In the genomic region with DNA sequence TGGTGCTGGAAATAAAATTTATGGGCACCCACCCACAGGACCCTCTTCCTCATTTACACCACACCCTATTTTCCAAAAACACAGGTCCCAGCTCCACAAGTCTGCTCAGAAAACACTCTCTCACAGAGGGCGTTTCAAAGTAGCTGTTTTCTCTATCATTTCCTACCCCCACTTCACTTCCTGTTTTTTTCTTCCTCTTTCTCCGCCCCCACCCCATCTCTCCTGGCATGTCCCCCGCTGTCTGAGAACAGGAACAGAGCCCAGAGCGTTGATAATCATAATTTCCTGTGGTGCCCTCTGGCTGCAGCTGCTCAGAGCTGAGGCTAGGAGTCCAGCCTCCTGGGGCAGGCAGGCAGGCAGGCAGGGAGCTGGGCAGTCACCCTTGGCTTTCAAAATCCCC, we compare ENCODE assay signal across 8 mouse cellular contexts. TPM values are rescaled to one million over a fixed set of nuclear protein-coding genes. Genes with fewer than 3 reads are reported as not detected.
DNase-seq lines count a peak whose midpoint lies in the region; ATAC-seq and TF ChIP-seq lines count a peak whose summit lies in the region.

No protein-coding gene starts in this region.

- no peak overlapping the region for H3K4me3 ChIP-seq in midbrain, embryonic 16.5 days (ENCODE audit: low read depth, low read length)
- H3K4me3 ChIP-seq in midbrain, embryonic 13.5 days (replicated peaks) = no peak overlapping the region
- H3K4me3 ChIP-seq in limb, embryonic 14.5 days (replicated peaks; ENCODE audit: low read length) = no peak overlapping the region
- no peak overlapping the region for H3K4me3 ChIP-seq in cerebellum, adult 2 months (replicated peaks; ENCODE audit: insufficient read depth, low read depth, low read length)

- no peak overlapping the region for H3K4me2 ChIP-seq in midbrain, embryonic 16.5 days (ENCODE audit: low read length)
- no peak overlapping the region for H3K4me2 ChIP-seq in midbrain, embryonic 13.5 days (replicated peaks)
- no peak overlapping the region for H3K4me2 ChIP-seq in limb, embryonic 14.5 days (replicated peaks; ENCODE audit: low read depth, low read length, severe bottlenecking)

- WGBS in midbrain, embryonic 16.5 days = 58% methylated on average over 4 of the region's 4 CpGs
- WGBS in midbrain, embryonic 13.5 days = 72% methylated on average over 4 of the region's 4 CpGs
- WGBS in limb, embryonic 14.5 days = 29% methylated on average over 4 of the region's 4 CpGs
- 40% methylated on average over 4 of the region's 4 CpGs for WGBS in cerebellum, adult 2 months

- TF ChIP-seq POLR2A in limb, embryonic 14.5 days (IDR thresholded peaks at IDR 0.05; ENCODE audit: borderline replicate concordance, extremely low read depth, insufficient read depth, insufficient read length) = no peak
- no peak for TF ChIP-seq POLR2A in cerebellum, adult 2 months (IDR thresholded peaks at IDR 0.05; ENCODE audit: borderline replicate concordance, insufficient read depth, low read length)

- no peaks in the 10 kb centered on the region for H3K36me3 ChIP-seq in midbrain, embryonic 16.5 days (ENCODE audit: control insufficient read depth, insufficient read depth, low read length)
- no peaks in the 10 kb centered on the region for H3K36me3 ChIP-seq in midbrain, embryonic 13.5 days
- H3K36me3 ChIP-seq in limb, embryonic 14.5 days (ENCODE audit: control insufficient read depth, insufficient read depth, low read length) = no peaks in the 10 kb centered on the region

- peak; percentile 26; the same call in 1 of the 2 replicates for ATAC-seq in midbrain, embryonic 16.5 days
- no peak for ATAC-seq in midbrain, embryonic 13.5 days
- no peak for ATAC-seq in limb, embryonic 14.5 days (ENCODE audit: low FRiP score, low read depth)
- peak; percentile 80 for ATAC-seq in monocyte, adult 5-6 weeks (replicated peaks; ENCODE audit: insufficient number of reproducible peaks, low FRiP score, low TSS enrichment, poor library complexity, severe bottlenecking)

- DNase-seq in heart, adult 8-10 months (ENCODE audit: low spot score) = peak; percentile 60
- peak; percentile 32 for DNase-seq in limb, embryonic 14.5 days (ENCODE audit: low spot score)
- no peak for DNase-seq in cerebellum, postnatal 14 days
- no peak for DNase-seq in cerebellum, adult 2 months
- no peak for DNase-seq in frontal cortex, postnatal 10 days (ENCODE audit: low spot score in 2 of 2)

- no peak for TF ChIP-seq CTCF in cerebellum, adult 2 months (IDR thresholded peaks at IDR 0.05; ENCODE audit: borderline replicate concordance, insufficient read depth, low read depth, low read length)

- no peak overlapping the region for H3K9ac ChIP-seq in midbrain, embryonic 16.5 days (ENCODE audit: low read depth, low read length)
- no peak overlapping the region for H3K9ac ChIP-seq in midbrain, embryonic 13.5 days (replicated peaks)
- no peak overlapping the region for H3K9ac ChIP-seq in limb, embryonic 14.5 days (ENCODE audit: low read depth, low read length, severe bottlenecking)

- H3K4me1 ChIP-seq in midbrain, embryonic 16.5 days (ENCODE audit: control insufficient read depth, insufficient read depth, low read length) = no peaks in the 10 kb centered on the region; the same call in 1 of the 2 replicates
- no peaks in the 10 kb centered on the region for H3K4me1 ChIP-seq in midbrain, embryonic 13.5 days (replicated peaks)
- H3K4me1 ChIP-seq in limb, embryonic 14.5 days (ENCODE audit: control insufficient read depth, insufficient read depth, low read length) = no peaks in the 10 kb centered on the region
- H3K4me1 ChIP-seq in cerebellum, adult 2 months (ENCODE audit: control insufficient read depth, insufficient read depth, low read length) = no peaks in the 10 kb centered on the region

- H3K27me3 ChIP-seq in midbrain, embryonic 16.5 days (ENCODE audit: control insufficient read depth, insufficient read depth, low read depth, low read length) = no peaks in the 10 kb centered on the region
- no peaks in the 10 kb centered on the region for H3K27me3 ChIP-seq in midbrain, embryonic 13.5 days
- H3K27me3 ChIP-seq in limb, embryonic 14.5 days (ENCODE audit: control insufficient read depth, insufficient read depth, low read length) = no peaks in the 10 kb centered on the region
- H3K27me3 ChIP-seq in cerebellum, adult 2 months (ENCODE audit: control insufficient read depth, insufficient read depth, low read length) = no peaks in the 10 kb centered on the region

- no peak overlapping the region for H3K27ac ChIP-seq in midbrain, embryonic 16.5 days (ENCODE audit: low read length)
- no peak overlapping the region for H3K27ac ChIP-seq in midbrain, embryonic 13.5 days
- no peak overlapping the region for H3K27ac ChIP-seq in limb, embryonic 14.5 days (replicated peaks; ENCODE audit: low read depth, low read length)
- H3K27ac ChIP-seq in cerebellum, adult 2 months (ENCODE audit: insufficient read depth, low read length) = no peak overlapping the region

- no peaks in the 10 kb centered on the region for H3K9me3 ChIP-seq in midbrain, embryonic 16.5 days (replicated peaks; ENCODE audit: control insufficient read depth, low read length, poor library complexity, severe bottlenecking)
- no peaks in the 10 kb centered on the region for H3K9me3 ChIP-seq in midbrain, embryonic 13.5 days
- no peaks in the 10 kb centered on the region for H3K9me3 ChIP-seq in limb, embryonic 14.5 days (ENCODE audit: control insufficient read depth, low read length)

RNA-seq across cellular contexts. Expression of gene Fam49a, which starts 39.9 kb away (rescaled TPM):
- 68.5 and 72.1 TPM in 2 replicates for polyA plus RNA-seq in midbrain, embryonic 16.5 days (2015; fragmentation: Nextera tagmentation; extraction: Ambion mirVana)
- polyA plus RNA-seq in midbrain, embryonic 13.5 days (2015; fragmentation: Nextera tagmentation; extraction: Ambion mirVana) = 27.9 and 28.5 TPM in 2 replicates
- total RNA-seq in heart, adult 8-10 months (2022) = 1 to 10 TPM; 6.3 to 8.3 (median 6.8) TPM
- 3.5 and 4.6 TPM in 2 replicates for polyA plus RNA-seq in limb, embryonic 14.5 days (2012; rRNA removed)
- 11.3 and 11.9 TPM in 2 replicates for polyA plus RNA-seq in limb, embryonic 14.5 days (2014; fragmentation: Nextera tagmentation; extraction: Ambion mirVana)
- total RNA-seq in monocyte, adult 5-6 weeks (2017) = 246 to 301 TPM (median 285 TPM) in 3 replicates
- polyA plus RNA-seq in cerebellum, adult 2 months (2012; rRNA removed) = 19.6 and 21.7 TPM in 2 replicates

Comparison
In these comparisons a context has a peak if more than half of its experiments do, and no peak if none do; other contexts are left out.
1. ATAC-seq: peak in midbrain, embryonic 16.5 days (single experiment) and monocyte, adult 5-6 weeks (single experiment); none in midbrain, embryonic 13.5 days (single experiment) and limb, embryonic 14.5 days (single experiment).
2. DNase-seq: peak in heart, adult 8-10 months (single experiment) and limb, embryonic 14.5 days (single experiment); none in cerebellum, postnatal 14 days (0 of 2), cerebellum, adult 2 months (0 of 2) and frontal cortex, postnatal 10 days (0 of 2).